Mouse (Mus musculus) heart, postnatal 36 days (tissue): Measurements from ENCODE around the gene Acsf3. TPM values are rescaled to one million over a fixed set of nuclear protein-coding genes. Genes with fewer than 3 reads are reported as not detected.

ENCODE experiments used
- DNase-seq, 2 experiments: peaks; one replicate each; pipeline ENCODE4 v3.0.0; 2021 to 2022
- intact Hi-C: fragments of 180-260 bp; cut with DNase I; formaldehyde crosslinking; loops from one replicate; pipeline ENCODE4 v1.15.1; 2025
- total RNA-seq, 2 experiments: library from RNA; stranded (reverse); gene quantifications; 2 replicates each; pipeline ENCODE4 v1.2.3; 2021

Gene Acsf3
- total RNA-seq, 2 experiments from 2014 or later = 28.3 to 30.6 TPM

DNA sequence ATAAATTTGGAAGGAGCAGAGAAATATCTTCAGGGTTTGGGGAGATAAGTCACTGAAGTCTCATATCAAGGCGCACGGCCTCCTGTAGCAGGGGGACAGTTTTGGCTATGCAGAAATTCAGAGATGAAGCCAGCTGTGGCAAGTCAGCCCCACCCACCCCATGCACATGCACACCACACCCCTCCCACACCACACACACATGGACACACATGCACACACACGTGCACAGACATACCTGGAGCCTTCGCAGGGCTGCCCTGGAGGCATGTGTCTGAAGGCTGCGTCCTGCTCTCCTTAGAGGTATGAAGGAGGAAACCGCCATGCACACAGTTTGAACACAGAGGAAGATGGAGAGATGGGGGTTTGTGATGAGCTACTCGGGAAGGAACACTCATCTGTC lies 15.2 kb upstream of the Acsf3 start:
- no peak for DNase-seq
- intact Hi-C loops = no loop called here

DNA sequence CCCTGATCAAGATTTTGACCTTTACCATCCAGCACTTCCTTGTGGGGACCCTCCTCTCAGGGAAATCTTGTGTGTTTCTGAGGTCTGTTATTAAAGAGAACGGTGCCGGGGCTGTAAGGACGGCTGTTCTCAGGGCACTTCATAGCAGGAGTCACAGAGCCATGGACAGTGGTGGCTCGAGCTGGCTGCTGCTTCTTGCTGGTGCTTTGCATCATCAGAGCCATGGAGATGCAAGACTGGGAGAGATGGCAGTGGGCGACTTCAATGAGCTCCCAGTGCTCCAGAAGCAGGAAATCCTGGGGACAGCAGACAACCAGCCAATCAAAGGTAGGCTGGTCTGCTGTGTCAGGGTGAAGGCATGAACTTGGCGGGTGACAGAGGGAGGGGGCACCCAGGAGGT lies 14.2 kb upstream of the Acsf3 start:
- no peak for DNase-seq
- intact Hi-C loops = no loop called here

DNA sequence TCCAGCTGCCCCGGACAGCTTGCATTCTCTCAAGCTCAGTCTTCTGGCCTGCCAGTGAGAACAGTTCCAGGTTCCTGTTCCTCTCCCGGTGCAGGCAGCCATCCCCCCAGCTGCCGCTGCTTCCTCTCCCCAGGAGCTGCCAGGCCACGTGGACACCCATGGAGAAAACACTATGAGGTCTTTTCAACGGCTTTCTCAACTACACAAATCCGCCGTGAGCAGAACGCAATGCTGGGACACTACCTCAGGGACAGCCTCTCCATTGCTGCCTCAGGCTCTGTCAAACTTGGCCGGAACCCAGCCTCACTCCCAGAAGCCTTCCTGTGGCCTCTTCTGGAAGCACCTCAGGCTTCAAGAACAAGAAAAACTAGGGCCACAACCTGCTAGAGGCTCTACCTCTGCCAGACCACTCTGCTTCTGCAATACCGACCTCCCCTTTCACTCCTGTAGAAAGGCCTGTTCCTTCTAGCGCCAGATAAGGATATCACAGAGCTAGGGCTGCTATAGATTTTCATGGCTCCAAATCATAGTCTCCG lies 12.5 kb upstream of the Acsf3 start:
- peak; percentile 24 to 33 for DNase-seq
- intact Hi-C loops = no loop called here

DNA sequence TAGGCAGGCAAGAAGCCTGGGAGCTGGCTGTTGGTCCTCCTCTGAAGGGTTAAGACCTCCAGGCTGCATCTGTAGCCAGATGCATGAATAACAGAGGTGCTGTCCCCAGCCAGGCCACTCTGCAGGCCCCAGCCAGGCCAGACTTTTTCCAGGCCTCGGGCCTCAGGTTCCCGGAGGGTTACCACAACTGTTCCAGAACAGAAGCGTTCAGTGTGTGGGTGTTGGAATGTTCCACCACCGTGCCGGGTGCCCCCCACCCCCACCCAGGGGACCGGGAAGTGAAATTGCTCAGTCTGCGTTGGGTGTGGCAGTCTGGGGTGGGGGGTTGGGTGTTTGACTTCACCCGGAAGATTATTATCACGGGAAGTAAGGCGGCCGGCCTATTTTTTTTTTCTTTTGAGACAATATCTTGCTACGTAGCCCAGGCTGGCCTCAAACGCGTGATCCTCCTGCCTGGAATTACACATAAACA lies 12.0 kb upstream of the Acsf3 start:
- DNase-seq = peak; percentile 38 to 43
- intact Hi-C loops = no loop called here

DNA sequence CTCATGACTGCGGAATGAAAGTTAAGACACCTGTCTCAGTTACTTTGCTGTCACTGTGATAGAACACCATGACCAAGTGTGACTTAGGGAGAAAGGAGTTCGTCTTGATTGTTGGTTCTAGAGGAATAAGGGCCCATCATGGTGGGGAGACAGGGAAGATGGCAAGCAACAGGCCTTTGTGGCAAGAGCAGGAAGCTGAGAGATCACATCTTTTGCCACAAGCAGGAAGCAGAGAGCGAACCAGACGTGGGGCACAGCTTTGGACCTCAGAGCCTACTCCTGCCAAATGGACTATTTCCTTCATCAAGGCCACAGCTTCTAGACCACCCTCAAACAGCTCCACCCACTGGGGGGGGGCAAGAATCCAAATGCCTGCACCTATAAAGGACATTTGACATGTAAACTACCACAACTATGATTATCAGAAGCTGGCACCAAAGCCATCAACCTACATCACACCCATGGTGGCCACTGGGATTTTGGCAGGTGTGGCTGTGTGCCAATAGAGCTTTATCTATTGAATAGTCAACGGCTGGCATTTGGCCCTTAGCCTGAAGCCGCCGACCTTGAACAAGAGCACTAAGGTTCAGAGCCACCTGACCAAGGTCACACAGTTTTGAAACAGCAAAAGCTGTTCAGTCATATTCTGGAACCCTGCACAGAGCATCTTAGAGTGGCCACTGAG lies 10.4 kb upstream of the Acsf3 start:
- no peak for DNase-seq
- intact Hi-C loops = no loop called here

DNA sequence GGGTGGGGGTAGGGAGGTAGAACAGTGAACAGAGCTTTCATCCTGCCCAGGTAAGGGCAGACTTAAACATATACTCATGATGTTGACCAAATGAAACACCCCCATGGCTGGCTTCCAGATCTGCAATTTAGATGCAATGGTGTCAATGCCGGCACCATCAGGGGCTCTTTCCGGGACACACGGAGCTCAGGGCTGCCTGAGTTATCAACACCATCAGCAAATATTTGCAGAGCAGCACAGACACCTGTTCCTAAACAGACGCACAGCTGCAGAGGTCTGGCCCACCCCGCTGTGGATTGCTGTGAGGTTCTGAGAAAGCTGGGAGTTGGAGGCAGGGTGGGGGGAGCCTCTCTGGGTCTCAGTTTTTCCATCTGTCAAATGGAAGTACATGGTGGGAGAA lies 9.1 kb upstream of the Acsf3 start:
- no peak for DNase-seq
- intact Hi-C loops = no loop called here

DNA sequence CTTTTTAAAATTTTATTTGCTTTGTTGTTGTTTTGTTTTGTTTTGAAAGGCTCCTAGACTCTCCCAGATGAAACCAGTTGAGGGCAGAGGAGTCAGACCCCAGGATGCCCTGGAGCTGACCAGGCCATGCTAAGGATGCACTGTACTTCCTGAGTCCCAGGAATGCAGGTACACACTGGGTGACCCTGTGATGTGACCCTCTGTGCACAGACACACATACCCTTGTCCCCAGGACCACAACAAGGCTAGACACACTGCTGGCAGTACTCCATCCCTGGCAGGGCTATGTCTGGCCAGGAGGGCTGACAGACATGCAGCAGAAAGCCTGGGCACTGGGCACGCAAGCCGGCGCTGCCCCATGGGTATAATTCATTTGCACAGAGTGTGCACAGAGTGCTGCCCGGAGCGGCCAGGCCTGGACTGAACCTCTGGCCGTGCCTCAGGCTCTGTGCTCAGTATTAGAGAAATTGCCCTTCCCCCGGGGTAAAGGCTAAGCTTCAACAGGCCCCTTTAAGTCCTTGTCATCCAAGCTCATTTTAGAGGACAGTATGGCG lies 8.6 kb upstream of the Acsf3 start:
- intact Hi-C loops = no loop called here
- DNase-seq = no peak

DNA sequence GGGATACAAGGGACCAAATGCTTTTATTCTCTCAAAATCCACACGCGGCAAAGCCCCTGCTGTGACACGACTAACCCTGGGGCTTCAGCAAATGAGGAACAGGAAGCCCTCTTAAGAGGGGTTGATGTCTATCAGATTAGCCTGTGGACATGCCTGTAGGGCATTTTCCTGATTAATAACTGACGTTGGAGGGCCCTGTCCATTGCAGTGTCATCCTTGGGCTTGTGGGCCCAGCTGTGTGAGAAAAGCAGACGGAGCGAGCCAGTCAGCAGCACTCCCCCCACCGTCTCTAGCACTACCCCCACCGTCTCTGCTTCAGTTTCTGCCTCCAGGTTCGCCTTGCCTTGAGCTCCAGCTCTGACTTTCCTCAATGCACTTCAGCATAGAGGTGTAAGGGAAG lies 8.1 kb upstream of the Acsf3 start:
- DNase-seq = no peak
- intact Hi-C loops = no loop called here

DNA sequence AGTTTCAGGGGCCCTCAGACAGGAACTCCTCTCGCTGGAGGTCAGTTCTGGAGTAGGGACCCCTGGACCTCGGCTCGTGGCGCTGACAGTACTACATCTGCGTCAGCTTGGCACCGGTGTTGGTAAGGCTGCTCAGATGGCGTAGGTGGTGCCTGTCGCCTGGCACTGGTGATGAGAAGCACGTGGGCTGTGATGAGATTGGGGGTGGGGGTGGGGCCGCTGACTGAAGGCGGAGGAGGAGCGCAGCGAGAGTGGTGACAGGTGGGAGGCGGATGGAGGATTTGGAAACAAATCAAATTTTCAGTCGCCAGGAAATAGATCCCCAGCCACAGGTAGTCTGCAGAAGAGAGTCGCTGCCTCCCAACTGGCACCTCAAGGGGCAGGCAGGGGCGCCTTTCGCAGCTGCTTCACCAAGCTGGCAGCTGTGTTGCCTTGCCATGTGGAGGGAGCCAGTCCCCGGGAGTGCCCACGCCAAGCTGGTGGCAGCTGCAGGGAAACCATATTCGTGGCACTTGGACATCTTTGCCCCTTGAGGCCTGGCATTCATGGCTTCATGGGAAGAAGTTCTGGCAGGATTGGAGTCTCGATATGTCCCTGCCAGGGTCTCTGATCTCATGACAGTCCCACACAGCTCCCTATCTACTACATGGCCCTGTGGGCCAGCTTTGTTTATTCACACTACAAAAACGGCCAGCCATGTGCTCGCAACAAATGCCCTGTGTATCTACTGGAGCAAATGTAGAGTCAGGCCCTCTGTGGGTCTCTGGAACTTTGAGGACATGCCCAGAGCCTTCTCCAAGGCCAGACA lies 5.8 kb upstream of the Acsf3 start:
- DNase-seq = no peak
- intact Hi-C loops = no loop called here

DNA sequence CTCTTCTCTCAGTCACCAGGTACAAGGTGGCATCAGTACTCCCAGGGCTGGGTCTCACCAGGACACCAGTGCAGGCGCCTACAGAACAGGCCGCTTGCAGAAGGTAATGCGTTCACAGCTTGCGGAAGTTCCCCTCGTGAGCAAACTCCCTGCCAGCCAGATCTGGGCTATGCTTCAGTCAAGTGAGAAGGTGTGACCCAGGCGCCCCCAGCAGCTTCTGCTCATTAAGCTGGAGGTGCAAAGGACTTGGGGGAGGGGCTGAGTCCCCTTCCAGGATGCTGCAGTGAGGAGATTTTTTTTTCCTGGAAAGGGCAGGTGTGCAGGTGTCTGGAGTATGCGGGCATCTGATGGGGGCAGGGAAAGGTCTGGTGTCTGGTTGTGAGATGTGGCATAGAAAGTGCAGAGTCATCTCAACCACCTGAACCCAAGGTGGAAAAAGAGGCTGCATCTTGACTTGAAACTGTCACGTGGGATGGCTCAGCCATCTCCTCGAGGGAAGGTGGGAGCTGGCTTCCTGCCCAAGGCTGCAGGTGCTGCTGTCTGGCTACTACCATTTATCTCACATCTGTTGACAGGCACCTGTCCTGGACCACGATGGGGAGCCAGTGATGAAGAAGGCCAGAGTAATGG lies 2.7 kb upstream of the Acsf3 start:
- intact Hi-C loops = no loop called here

DNA sequence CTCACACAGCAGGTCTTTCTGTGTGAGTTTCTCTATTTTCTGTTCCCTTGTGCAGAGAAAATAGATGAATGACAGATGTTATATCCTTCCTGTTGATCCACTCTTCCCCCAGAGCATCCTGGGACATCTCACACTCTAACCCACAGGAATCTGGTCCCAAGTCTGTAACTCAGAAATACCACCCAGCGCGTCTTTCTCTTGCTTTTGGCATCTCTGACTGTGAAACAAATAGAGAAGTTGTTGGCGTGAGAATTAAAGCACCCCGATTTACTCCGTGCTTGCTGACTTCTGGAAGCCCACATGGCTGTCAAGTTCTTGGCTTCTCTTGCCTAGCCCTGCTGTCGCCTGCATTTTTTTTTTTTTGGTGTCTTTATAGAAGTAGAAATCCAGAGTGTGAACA lies 2.4 kb downstream of the Acsf3 start:
- DNase-seq = no peak
- intact Hi-C loops = loop anchor here (5.0 kb wide), 2 partner anchors 55 to 80 kb away; partner anchors contain the start of gene Cbfa2t3

More for the DNA sequence above, 2.7 kb upstream of the Acsf3 start:
- no peak for DNase-seq

DNA sequence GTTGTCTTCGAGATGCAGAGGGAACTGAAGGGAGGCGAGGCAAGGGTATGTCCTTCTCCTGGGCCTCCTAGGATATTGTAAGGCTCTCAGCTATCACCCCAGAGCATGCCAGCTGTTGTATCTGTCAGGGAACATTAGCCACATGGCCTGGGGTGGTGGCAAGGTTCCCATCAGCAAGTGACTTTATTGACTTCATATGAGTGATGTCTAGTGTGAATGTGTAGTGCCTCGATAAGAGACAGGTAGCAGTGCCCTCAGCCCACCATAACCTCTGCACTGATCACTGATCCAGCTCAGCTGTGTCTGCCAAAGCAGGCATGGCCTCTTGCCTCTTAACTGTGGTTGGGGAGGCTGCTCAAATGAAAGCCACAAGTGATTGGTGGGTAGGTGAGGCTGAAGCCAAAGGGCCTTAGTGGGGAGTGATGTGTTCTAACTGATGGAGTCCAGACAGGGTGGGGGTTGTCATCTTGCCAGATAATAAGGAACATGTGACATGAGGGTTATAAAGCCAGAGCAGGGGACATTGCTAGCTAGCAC lies 3.5 kb downstream of the Acsf3 start:
- DNase-seq = no peak
- intact Hi-C loops = loop anchor here (5.0 kb wide), 2 partner anchors 56 to 81 kb away; partner anchors contain the start of gene Cbfa2t3

DNA sequence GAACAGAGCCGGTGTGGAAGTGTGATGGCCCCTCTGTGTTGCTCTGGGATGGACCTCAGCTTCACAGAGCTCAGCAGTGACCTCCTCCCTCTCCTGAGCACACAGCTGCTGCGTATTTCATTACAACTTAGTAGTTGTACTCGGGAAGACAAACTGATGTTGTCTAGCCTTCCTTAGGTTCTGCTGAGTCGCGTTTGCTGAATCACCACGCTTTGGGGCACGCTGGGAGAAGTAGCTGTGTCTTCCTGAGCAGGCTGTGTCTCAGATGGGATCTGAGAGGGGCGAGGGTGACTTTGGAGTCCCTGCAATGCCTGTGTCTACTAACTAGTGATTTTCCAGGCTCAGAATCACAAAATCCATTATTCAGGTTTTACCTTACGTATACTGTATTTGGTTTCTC lies 4.0 kb downstream of the Acsf3 start:
- no peak for DNase-seq
- intact Hi-C loops = loop anchor here (5.0 kb wide), 2 partner anchors 57 to 82 kb away; partner anchors contain the start of gene Cbfa2t3

DNA sequence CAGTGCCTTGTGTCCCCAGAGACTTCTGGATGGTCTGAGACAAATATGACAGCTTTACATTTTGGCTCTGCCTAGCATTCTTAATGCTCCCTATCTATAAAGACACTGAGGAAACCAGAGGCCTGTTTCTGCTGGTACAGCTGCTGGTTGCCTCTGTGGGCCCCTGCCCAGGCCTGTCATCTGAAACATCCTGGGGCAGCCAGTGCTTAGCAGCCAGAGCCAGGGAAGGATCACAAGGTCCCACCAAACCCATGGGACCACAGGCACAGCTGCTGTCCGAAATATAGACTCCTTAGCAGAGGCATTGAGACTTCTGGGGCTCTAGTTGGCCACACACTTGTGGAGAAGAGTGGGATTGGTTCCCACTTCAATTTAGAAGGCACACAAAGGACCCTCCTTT lies 9.5 kb downstream of the Acsf3 start:
- DNase-seq = no peak
- intact Hi-C loops = no loop called here

DNA sequence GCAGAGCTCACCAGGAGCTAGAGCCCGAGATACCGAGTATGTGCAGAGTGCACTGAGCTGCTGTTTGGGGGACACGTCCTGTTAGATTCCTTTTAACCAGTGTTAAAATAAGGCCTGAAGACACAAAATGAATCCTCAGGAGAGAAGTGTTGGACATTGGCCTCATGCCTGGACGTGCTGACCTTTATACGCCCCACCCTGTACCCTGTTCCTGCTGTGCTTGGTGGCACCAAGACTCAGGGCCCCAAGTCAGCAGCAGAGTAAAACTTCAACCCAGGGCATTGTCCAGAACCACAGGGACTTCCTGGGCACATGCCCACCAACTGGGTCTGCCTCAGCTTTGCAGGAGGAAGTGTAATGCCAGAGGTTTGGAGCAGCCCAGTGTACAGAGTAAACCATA lies 14.5 kb downstream of the Acsf3 start:
- DNase-seq = no peak
- intact Hi-C loops = no loop called here

DNA sequence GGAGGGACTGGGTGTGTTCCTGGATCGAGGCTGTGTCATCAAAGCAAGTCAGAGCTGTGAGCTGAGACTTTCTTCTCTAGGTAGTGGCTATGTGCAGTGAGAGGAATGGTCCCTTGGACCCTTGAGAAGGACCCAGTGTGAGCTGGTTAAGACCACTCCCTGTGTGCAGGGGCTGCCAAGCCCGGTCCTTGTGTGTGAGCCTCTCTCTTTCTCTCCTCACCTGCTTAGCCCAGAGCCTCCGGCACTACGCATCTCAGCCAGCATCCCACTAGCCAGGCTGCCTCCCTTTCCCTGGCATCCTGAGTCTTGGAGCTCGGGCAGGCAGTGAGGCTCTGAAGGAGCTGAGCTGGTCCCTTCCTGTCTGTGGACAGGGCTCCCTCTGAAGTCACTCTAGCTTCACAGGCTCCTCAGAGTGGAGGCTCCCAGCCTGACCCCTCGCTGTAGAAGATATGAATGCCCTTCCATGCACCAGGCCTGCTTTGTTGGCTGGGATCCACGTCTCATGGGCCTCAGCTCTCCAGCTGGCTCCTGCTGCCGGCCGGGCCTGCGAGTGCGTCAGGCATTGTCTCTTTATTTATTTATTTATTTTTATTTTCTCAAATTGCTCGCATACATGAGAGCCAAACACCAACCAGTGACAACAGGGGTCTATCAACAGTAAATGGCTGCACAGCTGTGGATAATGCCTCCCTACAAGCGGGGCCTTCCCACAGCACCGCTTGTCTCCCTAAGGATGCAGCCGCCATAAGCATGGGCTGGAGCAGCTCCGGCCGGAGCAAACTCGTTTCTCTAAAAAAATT lies 18.3 kb downstream of the Acsf3 start:
- intact Hi-C loops = no loop called here

DNA sequence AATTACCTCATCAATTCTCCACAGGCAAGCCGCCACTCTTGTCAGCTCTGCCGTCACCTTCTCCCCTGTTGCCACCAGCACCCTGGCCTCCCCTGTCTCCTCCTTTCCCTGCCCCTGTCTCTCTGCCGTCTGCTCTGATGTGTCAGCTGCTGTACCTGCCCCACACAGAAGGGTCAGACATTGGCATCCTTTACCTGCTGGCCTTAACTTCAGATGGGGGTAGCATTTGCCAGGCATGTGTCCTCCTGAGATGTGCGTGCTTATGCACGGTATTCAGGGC lies 18.8 kb downstream of the Acsf3 start:
- intact Hi-C loops = no loop called here
- DNase-seq = no peak

More for the DNA sequence above, 18.3 kb downstream of the Acsf3 start:
- peak; percentile 44 to 49 for DNase-seq

DNA sequence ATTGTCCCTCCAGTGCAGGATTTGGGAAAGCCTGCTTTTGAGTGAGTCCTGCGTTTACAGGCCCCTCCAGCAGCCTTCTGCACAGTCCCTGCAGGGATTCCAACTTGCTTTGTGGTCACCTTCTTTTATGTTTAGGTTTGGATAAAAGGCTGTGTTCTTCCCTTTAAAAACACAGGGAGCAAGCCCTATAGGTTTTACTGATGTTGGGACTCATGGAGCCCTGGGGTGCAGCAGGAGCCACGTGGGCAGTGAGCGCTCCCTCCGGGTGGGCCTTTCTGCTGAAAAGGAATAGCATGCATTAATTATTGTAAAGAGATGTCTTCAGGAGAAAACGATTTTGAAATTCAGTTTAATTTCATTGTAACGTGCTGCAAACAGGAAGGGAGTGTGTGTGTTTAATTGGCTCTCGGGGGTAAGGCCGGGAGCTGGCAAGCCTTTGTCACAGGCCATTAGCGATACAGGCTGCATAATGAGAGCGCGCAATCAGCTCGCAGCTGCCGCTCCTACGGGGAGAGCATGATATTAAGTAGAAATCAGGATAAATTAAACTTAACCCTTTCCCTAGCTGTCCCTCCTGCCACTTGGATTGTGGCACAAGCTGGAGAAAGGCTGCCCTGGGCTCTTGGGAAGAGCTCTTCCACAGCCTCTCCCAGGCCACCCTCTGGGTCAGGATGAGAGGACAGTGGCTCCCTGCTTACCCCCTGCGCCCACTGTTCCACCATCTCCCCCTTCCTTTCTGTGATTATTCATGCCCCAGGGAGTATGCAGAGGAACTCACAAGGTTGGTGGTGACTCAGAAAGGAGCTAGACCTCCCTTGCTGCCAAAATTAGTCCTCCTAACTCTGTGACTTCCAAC lies 28.8 kb downstream of the Acsf3 start:
- intact Hi-C loops = no loop called here
- no peak for DNase-seq

DNA sequence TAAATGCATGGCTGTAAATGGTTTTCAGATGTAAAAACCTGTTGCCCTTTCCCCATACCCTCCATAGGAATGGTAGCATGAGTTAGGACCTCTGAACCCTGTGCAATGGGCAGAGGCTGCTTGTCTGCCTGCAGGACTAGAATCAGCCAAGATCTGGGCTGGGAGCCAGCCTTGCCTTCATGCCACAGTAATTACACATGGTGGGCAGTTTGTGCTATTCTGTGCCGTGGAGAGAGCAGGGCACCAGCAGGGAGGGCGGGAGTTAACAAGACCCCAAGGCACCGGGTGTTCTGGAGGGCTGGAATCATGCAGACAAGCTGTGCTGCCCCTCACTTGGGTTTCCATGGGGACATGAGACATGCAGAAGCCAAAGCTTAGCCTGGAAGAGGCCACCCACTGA lies 30.1 kb downstream of the Acsf3 start:
- intact Hi-C loops = no loop called here

More for the DNA sequence above, 30.1 kb downstream of the Acsf3 start:
- no peak for DNase-seq
